Mouse (Mus musculus): ENCODE results near the gene Cdkn2d.

- TF ChIP-seq CTCF (IDR thresholded peaks at IDR 0.05; ENCODE audit: control insufficient read depth, insufficient read depth, insufficient replicate concordance, low read depth, low read length) (no peak), POLR2A (IDR thresholded peaks at IDR 0.05; ENCODE audit: control insufficient read depth, low read depth, low read length) (no peak)
Observed at GRCm38 (mm10) chr9:21273094-21273493, 18.1 kb downstream of the Cdkn2d start.

Measured in testis, adult 2 months (tissue).